Mouse (Mus musculus): ENCODE data around the gene Lonrf2. TPM values are rescaled to one million over a fixed set of nuclear protein-coding genes. Genes with fewer than 3 reads are reported as not detected.
A peak's percentile ranks its signal among the peaks of the same experiment; 100 is the strongest.

The Lonrf2 gene
- polyA plus RNA-seq, 1 experiment from 2014 or later, result 5.4 TPM

- H3K27ac ChIP-seq (ENCODE audit: low read depth, low read length), result no peak overlapping the region
- 94% methylated on average over 5 of the region's 5 CpGs for WGBS
- no peaks in the 10 kb centered on the region for H3K27me3 ChIP-seq (ENCODE audit: control insufficient read depth, insufficient read depth, low read length)
- no peaks in the 10 kb centered on the region for H3K9me3 ChIP-seq (ENCODE audit: control insufficient read depth, low read length)
- no peak for ATAC-seq (ENCODE audit: insufficient read depth, low FRiP score, low TSS enrichment)
- no peaks in the 10 kb centered on the region for H3K4me1 ChIP-seq (ENCODE audit: control insufficient read depth, insufficient read depth, low read length)
- no peaks in the 10 kb centered on the region for H3K36me3 ChIP-seq (ENCODE audit: control insufficient read depth, insufficient read depth, low read length)
- H3K4me2 ChIP-seq (ENCODE audit: low read depth), result no peak overlapping the region
- no peak overlapping the region for H3K4me3 ChIP-seq (ENCODE audit: low read depth, low read length)
- H3K9ac ChIP-seq (ENCODE audit: low read length), result no peak overlapping the region
- DNase-seq (ENCODE audit: low spot score), result no peak
These were observed 60.8 kb downstream of the Lonrf2 start for GRCm38 (mm10) chr1:38775713-38776112.

GRCm38 (mm10) chr1:38770676-38771075 lies 65.8 kb downstream of the Lonrf2 start:
- ATAC-seq (ENCODE audit: insufficient read depth, low FRiP score, low TSS enrichment), result no peak
- Histone ChIP-seq H3K4me1 (ENCODE audit: control insufficient read depth, insufficient read depth, low read length) (peaks cover 11% of the 10 kb centered on the region), H3K36me3 (ENCODE audit: control insufficient read depth, insufficient read depth, low read length) (no peaks in the 10 kb centered on the region), H3K27ac (ENCODE audit: low read depth, low read length) (no peak overlapping the region), H3K4me2 (ENCODE audit: low read depth) (no peak overlapping the region), H3K27me3 (ENCODE audit: control insufficient read depth, insufficient read depth, low read length) (no peaks in the 10 kb centered on the region), H3K4me3 (ENCODE audit: low read depth, low read length) (no peak overlapping the region), H3K9ac (ENCODE audit: low read length) (no peak overlapping the region), H3K9me3 (ENCODE audit: control insufficient read depth, low read length) (no peaks in the 10 kb centered on the region)
- DNase-seq (ENCODE audit: low spot score), result no peak
- WGBS, result 62% methylated on average over 3 of the region's 3 CpGs

GRCm38 (mm10) chr1:38769920-38770319 lies 66.6 kb downstream of the Lonrf2 start:
- peaks cover 11% of the 10 kb centered on the region for H3K4me1 ChIP-seq (ENCODE audit: control insufficient read depth, insufficient read depth, low read length)
- no peaks in the 10 kb centered on the region for H3K36me3 ChIP-seq (ENCODE audit: control insufficient read depth, insufficient read depth, low read length)
- no peak for ATAC-seq (ENCODE audit: insufficient read depth, low FRiP score, low TSS enrichment)
- no peak overlapping the region for H3K4me3 ChIP-seq (ENCODE audit: low read depth, low read length)
- H3K9ac ChIP-seq (ENCODE audit: low read length), result no peak overlapping the region
- peak overlapping the region; percentile 11; the same call in 1 of the 2 replicates for H3K27ac ChIP-seq (ENCODE audit: low read depth, low read length)
- no peaks in the 10 kb centered on the region for H3K27me3 ChIP-seq (ENCODE audit: control insufficient read depth, insufficient read depth, low read length)
- H3K4me2 ChIP-seq (ENCODE audit: low read depth), result no peak overlapping the region
- no peaks in the 10 kb centered on the region for H3K9me3 ChIP-seq (ENCODE audit: control insufficient read depth, low read length)
- 22% methylated on average over 6 of the region's 6 CpGs for WGBS
- DNase-seq (ENCODE audit: low spot score), result peak; percentile 78

DNA sequence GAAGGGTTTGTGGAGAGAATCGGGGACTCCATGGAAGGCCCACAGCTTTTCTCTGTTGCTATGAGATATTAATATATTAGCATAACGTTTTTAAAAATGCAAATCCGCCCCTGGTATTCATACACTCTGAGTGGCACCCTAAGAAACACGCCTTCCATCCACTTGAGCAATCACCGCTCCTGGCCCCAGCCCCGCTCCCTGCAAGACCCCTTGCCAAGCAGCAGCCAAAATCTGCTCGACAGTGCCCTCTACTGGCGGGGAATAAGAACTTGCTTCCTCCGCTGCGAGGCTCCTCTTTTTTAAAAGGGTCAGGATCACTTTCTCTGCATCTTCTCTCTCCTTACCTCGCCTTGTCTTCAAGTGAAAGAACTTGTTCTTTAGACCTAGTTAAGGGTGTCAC lies 68.7 kb downstream of the Lonrf2 start:
- H3K9me3 ChIP-seq (ENCODE audit: control insufficient read depth, low read length), result no peaks in the 10 kb centered on the region
- WGBS, result 9% methylated on average over 11 of the region's 11 CpGs
- H3K36me3 ChIP-seq (ENCODE audit: control insufficient read depth, insufficient read depth, low read length), result no peaks in the 10 kb centered on the region
- H3K4me1 ChIP-seq (ENCODE audit: control insufficient read depth, insufficient read depth, low read length), result peaks cover 11% of the 10 kb centered on the region
- peak overlapping the region; percentile 88; the same call in 1 of the 2 replicates for H3K27ac ChIP-seq (ENCODE audit: low read depth, low read length)
- H3K4me2 ChIP-seq (ENCODE audit: low read depth), result peak overlapping the region; percentile 36
- peak; percentile 90 for DNase-seq (ENCODE audit: low spot score)
- no peak overlapping the region for H3K4me3 ChIP-seq (ENCODE audit: low read depth, low read length)
- H3K9ac ChIP-seq (ENCODE audit: low read length), result no peak overlapping the region
- peak; percentile 79 for ATAC-seq (ENCODE audit: insufficient read depth, low FRiP score, low TSS enrichment)
- no peaks in the 10 kb centered on the region for H3K27me3 ChIP-seq (ENCODE audit: control insufficient read depth, insufficient read depth, low read length)

DNA sequence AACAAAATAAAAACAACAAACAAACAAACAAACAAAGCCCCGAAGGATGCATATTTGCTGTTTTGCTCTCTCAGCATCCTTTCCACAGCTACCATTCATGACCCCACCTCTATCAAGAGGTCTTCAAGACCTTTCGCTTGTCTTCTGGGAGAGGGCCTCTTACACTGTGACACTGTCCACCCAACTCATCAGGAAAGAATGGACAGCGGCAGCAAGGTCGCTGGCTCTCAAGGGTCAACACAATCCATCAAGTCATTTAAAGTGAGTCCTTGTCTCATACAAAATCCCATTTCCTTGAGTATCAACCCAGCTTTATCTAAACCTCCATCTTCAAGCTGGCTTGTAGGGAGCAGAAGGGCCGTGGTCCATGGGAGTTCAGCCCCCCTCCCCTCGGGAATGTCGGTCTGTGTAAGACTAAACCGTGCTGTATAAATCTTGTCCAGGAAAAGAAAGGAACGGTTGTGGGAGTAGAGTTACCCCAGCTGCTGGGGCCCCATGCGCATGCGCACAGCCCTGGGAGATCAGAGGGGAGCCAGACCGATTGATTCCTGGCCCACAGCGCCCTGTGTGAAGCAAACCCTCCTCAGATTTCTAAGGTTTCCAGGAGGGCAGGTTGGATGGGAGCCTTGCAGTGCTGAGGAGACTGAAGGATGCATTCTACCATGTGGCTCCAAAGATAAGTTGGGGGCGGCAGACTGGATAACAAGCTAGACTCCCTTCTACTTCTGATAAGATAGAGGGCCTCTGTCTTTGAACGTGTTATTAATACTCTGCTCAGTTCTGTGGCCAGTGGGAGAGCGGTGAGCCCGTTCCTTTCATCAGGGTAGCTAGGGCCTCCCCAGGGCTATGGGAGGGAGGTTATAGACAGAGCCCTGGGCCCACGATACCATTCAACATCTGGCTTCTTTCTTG lies 69.6 kb downstream of the Lonrf2 start:
- H3K4me3 ChIP-seq (ENCODE audit: low read depth, low read length), result peak overlapping the region; percentile 22; the same call in 1 of the 2 replicates
- peak overlapping the region; percentile 88 for H3K27ac ChIP-seq (ENCODE audit: low read depth, low read length)
- peaks cover 11% of the 10 kb centered on the region for H3K4me1 ChIP-seq (ENCODE audit: control insufficient read depth, insufficient read depth, low read length)
- no peaks in the 10 kb centered on the region for H3K9me3 ChIP-seq (ENCODE audit: control insufficient read depth, low read length)
- peak overlapping the region; percentile 41; the same call in 1 of the 2 replicates for H3K9ac ChIP-seq (ENCODE audit: low read length)
- ATAC-seq (ENCODE audit: insufficient read depth, low FRiP score, low TSS enrichment) (peak; percentile 88), DNase-seq (ENCODE audit: low spot score) (peak; percentile 92)
- 11% methylated on average over 18 of the region's 18 CpGs for WGBS
- peak overlapping the region; percentile 36 for H3K4me2 ChIP-seq (ENCODE audit: low read depth)
- H3K36me3 ChIP-seq (ENCODE audit: control insufficient read depth, insufficient read depth, low read length), result no peaks in the 10 kb centered on the region
- H3K27me3 ChIP-seq (ENCODE audit: control insufficient read depth, insufficient read depth, low read length), result no peaks in the 10 kb centered on the region

DNA sequence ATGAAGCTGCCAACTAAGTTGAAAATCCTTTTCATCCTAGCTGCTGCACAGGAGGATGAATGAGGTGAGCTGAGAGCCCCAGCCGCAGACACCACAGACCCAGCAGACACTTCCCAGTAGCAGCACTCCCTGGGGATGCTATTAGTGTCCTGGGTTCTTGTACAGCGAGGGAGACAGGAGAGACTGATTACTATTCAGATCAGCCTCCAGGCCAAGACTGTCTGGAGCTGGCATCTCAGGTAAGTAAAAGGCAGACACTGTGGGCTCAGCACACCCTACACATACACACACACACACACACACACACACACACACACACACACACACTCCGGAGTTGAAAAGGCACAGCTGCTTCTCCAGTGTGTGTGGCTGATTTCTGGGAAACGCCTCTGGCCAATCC lies 70.3 kb downstream of the Lonrf2 start:
- Histone ChIP-seq H3K9ac (ENCODE audit: low read length) (no peak overlapping the region), H3K9me3 (ENCODE audit: control insufficient read depth, low read length) (no peaks in the 10 kb centered on the region), H3K4me1 (ENCODE audit: control insufficient read depth, insufficient read depth, low read length) (peaks cover 11% of the 10 kb centered on the region), H3K36me3 (ENCODE audit: control insufficient read depth, insufficient read depth, low read length) (no peaks in the 10 kb centered on the region), H3K4me3 (ENCODE audit: low read depth, low read length) (no peak overlapping the region), H3K27me3 (ENCODE audit: control insufficient read depth, insufficient read depth, low read length) (no peaks in the 10 kb centered on the region), H3K4me2 (ENCODE audit: low read depth) (no peak overlapping the region), H3K27ac (ENCODE audit: low read depth, low read length) (0 out of 2 replicates have a peak overlapping the region, but pooled peaks have one; percentile 4)
- DNase-seq (ENCODE audit: low spot score) (peak; percentile 43), ATAC-seq (ENCODE audit: insufficient read depth, low FRiP score, low TSS enrichment) (peak; percentile 21; the same call in 1 of the 2 replicates)
- WGBS, result 31% methylated on average over 4 of the region's 4 CpGs

DNA sequence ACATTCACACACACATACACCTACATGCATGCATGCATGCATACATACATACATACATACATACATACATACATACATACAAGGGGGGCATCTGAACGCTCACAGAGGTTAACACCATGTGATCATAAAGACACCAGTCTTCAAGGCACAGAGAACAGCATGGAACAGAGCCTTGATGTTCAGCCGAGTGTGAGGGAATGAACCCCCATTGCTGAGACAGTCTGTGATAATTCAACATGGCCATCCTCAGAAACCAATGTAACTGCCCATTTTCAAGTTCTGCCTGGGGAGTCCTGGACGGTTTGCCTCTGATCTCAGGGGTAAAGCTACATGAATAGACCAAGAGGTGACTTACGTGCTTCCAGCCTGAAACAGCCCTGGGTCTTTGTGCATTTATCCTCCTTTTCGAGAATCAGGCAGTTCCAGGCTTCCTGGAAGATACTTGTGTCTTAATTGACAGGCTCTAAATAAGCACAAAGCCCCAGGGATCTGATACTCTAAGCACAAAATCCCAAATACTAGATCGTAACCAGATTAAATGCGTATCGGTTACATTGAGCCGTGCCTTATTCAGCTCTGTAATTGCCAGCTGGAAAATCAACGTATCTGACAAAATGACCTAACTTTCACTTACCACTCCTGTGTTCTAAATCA lies 72.4 kb downstream of the Lonrf2 start:
- ATAC-seq (ENCODE audit: insufficient read depth, low FRiP score, low TSS enrichment), result no peak

GRCm38 (mm10) chr1:38760424-38760823 lies 76.1 kb downstream of the Lonrf2 start:
- 39% methylated on average over 9 of the region's 9 CpGs for WGBS
- H3K36me3 ChIP-seq (ENCODE audit: control insufficient read depth, insufficient read depth, low read length), result no peaks in the 10 kb centered on the region
- DNase-seq (ENCODE audit: low spot score) (no peak), ATAC-seq (ENCODE audit: insufficient read depth, low FRiP score, low TSS enrichment) (no peak)
- no peaks in the 10 kb centered on the region; the same call in 1 of the 2 replicates for H3K4me1 ChIP-seq (ENCODE audit: control insufficient read depth, insufficient read depth, low read length)
- H3K4me2 ChIP-seq (ENCODE audit: low read depth), result no peak overlapping the region
- no peaks in the 10 kb centered on the region for H3K9me3 ChIP-seq (ENCODE audit: control insufficient read depth, low read length)
- H3K4me3 ChIP-seq (ENCODE audit: low read depth, low read length), result no peak overlapping the region
- no peak overlapping the region for H3K27ac ChIP-seq (ENCODE audit: low read depth, low read length)
- no peaks in the 10 kb centered on the region for H3K27me3 ChIP-seq (ENCODE audit: control insufficient read depth, insufficient read depth, low read length)
- no peak overlapping the region for H3K9ac ChIP-seq (ENCODE audit: low read length)

More for the DNA sequence above, 72.4 kb downstream of the Lonrf2 start:
- Histone ChIP-seq H3K4me3 (ENCODE audit: low read depth, low read length) (no peak overlapping the region), H3K9me3 (ENCODE audit: control insufficient read depth, low read length) (no peaks in the 10 kb centered on the region), H3K36me3 (ENCODE audit: control insufficient read depth, insufficient read depth, low read length) (no peaks in the 10 kb centered on the region), H3K27ac (ENCODE audit: low read depth, low read length) (no peak overlapping the region), H3K4me2 (ENCODE audit: low read depth) (no peak overlapping the region), H3K9ac (ENCODE audit: low read length) (no peak overlapping the region), H3K4me1 (ENCODE audit: control insufficient read depth, insufficient read depth, low read length) (peaks cover 11% of the 10 kb centered on the region), H3K27me3 (ENCODE audit: control insufficient read depth, insufficient read depth, low read length) (no peaks in the 10 kb centered on the region)
- WGBS, result 74% methylated on average over 10 of the region's 10 CpGs
- no peak for DNase-seq (ENCODE audit: low spot score)
